In genomic region chr5:118802036-118802435, GRCm38 (mm10) we compare ENCODE assay signal across 24 mouse cellular contexts.
DNase-seq lines count a peak whose midpoint lies in the region; ATAC-seq and TF ChIP-seq lines count a peak whose summit lies in the region.
"Had no signal": no experiment of that assay in that cellular context is flagged by ENCODE, and none has a peak within 500 bp of the region (broad histone marks: within the 10 kb centered on the region; RNA-seq: fewer than 3 reads in every experiment).

No protein-coding gene starts in this region.

- H3K27me3 ChIP-seq in liver, adult 2 months (ENCODE audit: control insufficient read depth, insufficient read depth, low read length): no peaks in the 10 kb centered on the region
- no peaks in the 10 kb centered on the region for H3K27me3 ChIP-seq in liver, embryonic 12.5 days (replicated peaks)
- no peaks in the 10 kb centered on the region for H3K27me3 ChIP-seq in liver, postnatal 0 days (ENCODE audit: insufficient read depth, low read length)
- H3K27me3 ChIP-seq: embryonic facial prominence, embryonic 12.5 days; forebrain, embryonic 15.5 days had no signal

- no peak overlapping the region for H3K4me3 ChIP-seq in liver, adult 2 months (ENCODE audit: insufficient read depth, low read depth, low read length)
- no peak overlapping the region for H3K4me3 ChIP-seq in liver, embryonic 12.5 days
- no peak overlapping the region for H3K4me3 ChIP-seq in liver, postnatal 0 days (ENCODE audit: low read depth, low read length)
- H3K4me3 ChIP-seq: embryonic facial prominence, embryonic 10.5 days; embryonic facial prominence, embryonic 12.5 days; forebrain, embryonic 13.5 days; forebrain, embryonic 15.5 days had no signal

- DNase-seq in embryo, embryonic 10.5 days (ENCODE audit: low spot score): peak; percentile 6
- no peak for DNase-seq in embryo, embryonic 10 days (ENCODE audit: low spot score)
- peak; percentile 32 for DNase-seq in liver, adult 2 months (ENCODE audit: extremely low read depth, low read depth, low spot score)
- DNase-seq in liver, postnatal 0 days: peak; percentile 33
- no peak for DNase-seq in liver
- DNase-seq: adrenal gland, adult 8-10 months; adrenal gland, postnatal 14 days; adrenal gland, postnatal 36 days; B cell, adult 2 months; cerebellum, adult 11-12 months; cerebellum, adult 2 months; cerebellum, adult 9-10 months; cerebellum, postnatal 10 days; cerebellum, postnatal 25 days; forebrain, postnatal 0 days had no signal

- TF ChIP-seq CTCF in liver, adult 2 months (IDR thresholded peaks at IDR 0.05; ENCODE audit: low read depth, low read length): no peak
- no peak for TF ChIP-seq CTCF in liver, postnatal 0 days (IDR thresholded peaks at IDR 0.05; ENCODE audit: low read depth)

- H3K79me2 ChIP-seq in liver, adult 2 months (ENCODE audit: control insufficient read depth, insufficient read depth, low read length): no peaks in the 10 kb centered on the region

- H3K4me1 ChIP-seq in liver, adult 2 months (ENCODE audit: control insufficient read depth, insufficient read depth, low read length): peaks cover 3% of the 10 kb centered on the region; the same call in 1 of the 2 replicates
- H3K4me1 ChIP-seq in liver, embryonic 12.5 days: no peaks in the 10 kb centered on the region
- H3K4me1 ChIP-seq in liver, postnatal 0 days (ENCODE audit: insufficient read depth): no peaks in the 10 kb centered on the region
- H3K4me1 ChIP-seq: embryonic facial prominence, embryonic 12.5 days; forebrain, embryonic 15.5 days had no signal

- H3K36me3 ChIP-seq in liver, adult 2 months (ENCODE audit: control insufficient read depth, insufficient read depth, low read length): no peaks in the 10 kb centered on the region
- H3K36me3 ChIP-seq in liver, embryonic 12.5 days: no peaks in the 10 kb centered on the region
- no peaks in the 10 kb centered on the region for H3K36me3 ChIP-seq in liver, postnatal 0 days (replicated peaks; ENCODE audit: insufficient read depth, low read length)
- H3K36me3 ChIP-seq: embryonic facial prominence, embryonic 10.5 days; embryonic facial prominence, embryonic 12.5 days; forebrain, embryonic 15.5 days; G1E had no signal

- no peak overlapping the region for H3K4me2 ChIP-seq in liver, embryonic 12.5 days
- H3K4me2 ChIP-seq in liver, postnatal 0 days (ENCODE audit: low read depth, low read length): no peak overlapping the region
- H3K4me2 ChIP-seq: embryonic facial prominence, embryonic 12.5 days; forebrain, embryonic 13.5 days; forebrain, embryonic 15.5 days had no signal

- H3K9me3 ChIP-seq in liver, embryonic 12.5 days (replicated peaks): no peaks in the 10 kb centered on the region
- H3K9me3 ChIP-seq in liver, postnatal 0 days (ENCODE audit: low read length): no peaks in the 10 kb centered on the region
- H3K9me3 ChIP-seq: embryonic facial prominence, embryonic 10.5 days; embryonic facial prominence, embryonic 12.5 days; forebrain, embryonic 13.5 days; forebrain, embryonic 15.5 days had no signal

- no peak for ATAC-seq in liver, embryonic 12.5 days
- peak; percentile 76 for ATAC-seq in liver, postnatal 0 days
- ATAC-seq: activated CD4-positive, CD25-positive, alpha-beta regulatory T cell, adult 4 months; CD4-positive, CD25-positive, alpha-beta regulatory T cell, adult 4 months; forebrain, embryonic 13.5 days; forebrain, embryonic 15.5 days; forebrain, postnatal 0 days; Patski had no signal

- TF ChIP-seq POLR2A in liver, adult 2 months (IDR thresholded peaks at IDR 0.05; ENCODE audit: extremely low read depth, insufficient read depth, low read length): no peak

- H3K9ac ChIP-seq in liver, adult 2 months (ENCODE audit: low read depth, low read length): no peak overlapping the region
- no peak overlapping the region for H3K9ac ChIP-seq in liver, embryonic 12.5 days
- no peak overlapping the region for H3K9ac ChIP-seq in liver, postnatal 0 days (replicated peaks)
- H3K9ac ChIP-seq: embryonic facial prominence, embryonic 12.5 days; forebrain, embryonic 13.5 days; forebrain, embryonic 15.5 days; forebrain, postnatal 0 days had no signal

- TF ChIP-seq EP300 in liver, postnatal 0 days (IDR thresholded peaks at IDR 0.05; ENCODE audit: low read depth): no peak

- 42% methylated on average over 7 of the region's 7 CpGs for WGBS in liver, adult 2 months
- 60% methylated on average over 7 of the region's 7 CpGs for WGBS in liver, embryonic 12.5 days (ENCODE audit: insufficient replicate concordance)
- WGBS in liver, postnatal 0 days (ENCODE audit: insufficient replicate concordance): 62% methylated on average over 7 of the region's 7 CpGs

- no peak overlapping the region for H3K27ac ChIP-seq in liver, adult 2 months (replicated peaks; ENCODE audit: insufficient read depth, low read depth, low read length)
- H3K27ac ChIP-seq in liver, embryonic 12.5 days: no peak overlapping the region
- no peak overlapping the region for H3K27ac ChIP-seq in liver, postnatal 0 days (ENCODE audit: low read depth)
- H3K27ac ChIP-seq: embryonic facial prominence, embryonic 10.5 days; embryonic facial prominence, embryonic 12.5 days; forebrain, embryonic 13.5 days; forebrain, embryonic 15.5 days had no signal

Comparison
In these comparisons a context has a peak if more than half of its experiments do, and no peak if none do; other contexts are left out.
1. DNase-seq: peak in embryo, embryonic 10.5 days (single experiment), liver, adult 2 months (single experiment) and liver, postnatal 0 days (single experiment); none in embryo, embryonic 10 days (single experiment) and liver (single experiment).